Mouse (Mus musculus): ENCODE results near the gene Ghdc.

Gene Ghdc

GRCm38 (mm10) chr11:100781763-100782475 is 11.2 kb upstream of the Ghdc start:
- no peak for DNase-seq

- DNase-seq, result no peak
These were observed 9.5 kb upstream of the Ghdc start for GRCm38 (mm10) chr11:100780247-100780646.

- DNase-seq, result no peak
These were observed 7.3 kb upstream of the Ghdc start for GRCm38 (mm10) chr11:100778069-100778468.

- DNase-seq, result no peak
These were observed 5.2 kb upstream of the Ghdc start for GRCm38 (mm10) chr11:100775921-100776320.

GRCm38 (mm10) chr11:100774261-100774660 is 3.5 kb upstream of the Ghdc start:
- no peak for DNase-seq

GRCm38 (mm10) chr11:100769980-100770379 is 777 bp downstream of the Ghdc start:
- DNase-seq, result no peak

- DNase-seq, result no peak
These were observed 2.9 kb downstream of the Ghdc start for GRCm38 (mm10) chr11:100767871-100768270.

- no peak for DNase-seq
These were observed 4.0 kb downstream of the Ghdc start for GRCm38 (mm10) chr11:100766726-100767125.

GRCm38 (mm10) chr11:100762831-100763230 is 7.9 kb downstream of the Ghdc start, which contains the start of gene Hcrt:
Gene Hcrt, minus strand, starts transcription at chr11:100762931.
- DNase-seq, result no peak

- DNase-seq, result peak; percentile 90 to 91
These were observed 9.2 kb downstream of the Ghdc start for GRCm38 (mm10) chr11:100761547-100762045.

GRCm38 (mm10) chr11:100759611-100760233 is 11.0 kb downstream of the Ghdc start, which contains the start of gene Kcnh4:
Gene Kcnh4, minus strand, starts transcription at chr11:100759942.
- peak in 1 of 2 experiments; percentile 49 for DNase-seq

- DNase-seq, result no peak
These were observed 11.8 kb downstream of the Ghdc start for GRCm38 (mm10) chr11:100758707-100759610.

- no peak for DNase-seq
These were observed 13.2 kb downstream of the Ghdc start for GRCm38 (mm10) chr11:100757566-100757965.

- DNase-seq, result no peak
These were observed 14.3 kb downstream of the Ghdc start for GRCm38 (mm10) chr11:100756476-100756875.

GRCm38 (mm10) chr11:100754693-100755057 is 16.1 kb downstream of the Ghdc start:
- DNase-seq, result no peak

GRCm38 (mm10) chr11:100754021-100754692 is 16.6 kb downstream of the Ghdc start:
- DNase-seq, result no peak

- no peak for DNase-seq
These were observed 18.5 kb downstream of the Ghdc start for GRCm38 (mm10) chr11:100752294-100752693.

- DNase-seq, result no peak
These were observed 20.6 kb downstream of the Ghdc start for GRCm38 (mm10) chr11:100750127-100750526.

GRCm38 (mm10) chr11:100749469-100749868 is 21.3 kb downstream of the Ghdc start:
- no peak for DNase-seq

GRCm38 (mm10) chr11:100748620-100749019 is 22.1 kb downstream of the Ghdc start:
- DNase-seq, result no peak

- no peak for DNase-seq
These were observed 23.6 kb downstream of the Ghdc start for GRCm38 (mm10) chr11:100747114-100747513.

- no peak for DNase-seq
These were observed 24.2 kb downstream of the Ghdc start for GRCm38 (mm10) chr11:100746546-100746945.
